Mouse (Mus musculus) thymus, postnatal 4 days (tissue): ENCODE results near the gene Msmp.
"Not testable (repeated sequence)": the region's sequence is repeated elsewhere in the genome, so short reads cannot be mapped to it uniquely, and the experiment has no call there.

ENCODE experiments used
- DNase-seq: peaks from one replicate; pipeline ENCODE4 v3.0.0; 2021

Msmp gene

GRCm38 (mm10) chr4:43560976-43561375 lies 23.3 kb downstream of the Msmp start:
- DNase-seq: peak; percentile 24

GRCm38 (mm10) chr4:43560243-43560611 lies 24.1 kb downstream of the Msmp start:
- peak; percentile 33 for DNase-seq

DNA sequence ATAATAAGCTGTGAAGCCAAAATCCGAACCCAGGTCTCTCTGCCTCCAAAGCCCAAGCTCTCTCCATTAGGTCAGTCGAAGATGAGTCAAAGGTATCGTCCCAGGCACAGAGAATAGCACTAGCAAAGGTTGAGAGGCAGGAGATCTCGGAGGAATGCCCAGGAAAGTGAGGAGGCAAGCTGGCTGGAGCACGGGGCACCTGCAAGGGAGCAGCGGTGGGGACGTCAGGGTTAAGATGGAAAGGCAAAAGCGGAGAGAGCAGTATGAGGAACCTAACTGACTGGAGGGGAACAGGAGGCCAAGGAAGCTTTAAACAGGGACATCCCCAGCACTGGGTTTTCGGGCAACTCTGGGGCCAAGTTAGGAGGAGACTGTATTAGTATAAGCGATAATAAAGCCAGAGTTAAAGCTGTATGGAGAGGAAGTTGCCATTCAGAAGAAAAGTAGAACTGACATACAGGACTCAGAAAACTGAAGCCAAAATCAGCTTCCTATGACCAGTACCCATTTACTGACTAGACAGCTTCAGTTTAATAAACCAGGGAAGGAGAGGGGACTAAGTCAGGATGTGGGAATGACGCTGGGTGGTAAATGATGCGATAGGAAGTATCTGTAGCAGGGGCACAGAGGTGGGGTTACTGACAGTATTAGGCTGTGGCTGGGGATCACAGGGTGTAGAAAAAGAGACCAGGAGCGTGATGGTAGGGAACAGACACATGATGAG lies 24.6 kb downstream of the Msmp start:
- DNase-seq: no peak

DNA sequence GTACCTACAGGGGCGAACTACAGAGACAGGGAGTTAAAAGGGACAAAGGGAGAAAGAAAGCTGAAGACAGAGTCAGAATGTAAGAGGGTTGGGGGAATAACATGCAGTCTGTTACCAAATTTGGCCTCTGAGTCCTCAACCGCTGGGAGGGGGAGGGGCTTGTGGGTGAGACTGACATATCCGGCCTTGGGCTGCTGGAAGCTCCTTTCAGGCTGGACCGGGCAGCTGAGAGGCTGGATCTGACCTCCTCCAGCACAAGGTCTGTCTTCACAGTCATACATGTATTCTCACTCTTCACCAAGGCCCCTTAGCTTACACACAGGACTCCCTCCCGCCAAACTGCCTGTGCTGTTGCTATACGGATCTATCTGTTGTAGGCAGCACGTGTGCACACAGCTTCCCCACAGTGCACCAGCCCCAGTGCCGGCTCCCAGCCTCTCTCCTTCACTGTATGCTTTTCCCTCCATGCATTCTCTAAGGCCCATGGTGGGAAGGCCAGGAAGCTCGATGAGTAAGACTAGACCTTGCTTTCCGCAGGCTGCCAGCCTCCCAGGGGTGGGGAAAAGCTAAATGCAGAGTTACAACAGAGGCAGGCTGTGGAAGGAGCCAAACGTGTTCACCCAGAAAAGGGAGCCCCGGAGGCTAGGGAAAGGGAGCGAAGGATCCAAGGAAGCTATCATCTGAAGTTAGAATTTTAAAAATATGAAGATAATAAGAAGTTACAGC lies 25.5 kb downstream of the Msmp start:
- DNase-seq: peak; percentile 79

DNA sequence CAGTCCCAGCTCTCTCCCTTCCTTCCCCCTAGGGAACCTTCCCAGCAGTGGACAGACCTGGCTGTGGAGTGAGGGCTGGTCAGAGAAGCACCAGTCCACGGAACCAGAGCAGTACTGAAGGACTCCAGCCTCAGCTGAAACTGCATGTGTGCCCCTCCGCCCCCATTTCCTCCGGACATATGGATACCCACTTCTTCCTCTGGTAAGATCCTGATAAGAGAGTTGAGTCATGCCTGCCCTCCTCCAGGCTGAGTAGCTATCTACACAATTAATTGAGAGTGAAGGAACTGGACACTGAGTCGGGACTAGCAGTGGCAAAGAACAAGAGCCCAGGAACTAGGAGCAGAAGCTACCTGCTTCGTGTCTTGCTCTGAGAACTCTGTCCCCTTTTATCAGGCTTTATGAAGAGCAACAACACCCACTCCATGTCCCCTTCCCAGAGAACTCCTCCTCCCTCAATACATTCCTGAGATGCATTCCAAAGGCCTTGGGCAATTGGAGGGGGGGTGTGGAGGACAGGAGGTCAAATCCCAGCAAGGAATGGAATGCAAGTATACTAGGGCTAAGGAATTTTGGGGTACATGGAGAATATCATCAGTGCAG lies 26.2 kb downstream of the Msmp start:
- DNase-seq: no peak

DNA sequence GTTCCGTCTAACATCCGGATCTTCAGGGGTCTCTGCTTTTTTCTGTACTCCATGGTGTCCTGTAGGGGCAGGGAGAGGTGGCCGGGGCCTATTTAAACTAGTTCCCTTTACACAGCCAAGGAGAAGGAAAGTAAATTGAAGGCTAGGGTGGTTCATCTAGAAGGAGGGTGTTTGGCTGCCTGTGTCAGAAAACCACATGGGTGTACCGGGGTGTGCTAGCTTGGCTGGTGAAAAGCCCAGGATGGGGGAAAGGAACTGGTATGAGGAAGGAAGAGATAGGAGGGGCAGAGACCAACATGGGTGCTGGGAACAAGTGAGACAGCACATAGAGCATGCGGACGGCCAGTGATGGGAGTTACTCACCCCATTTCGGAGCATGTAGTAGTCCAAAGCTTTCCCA lies 28.4 kb downstream of the Msmp start:
- DNase-seq: no peak

DNA sequence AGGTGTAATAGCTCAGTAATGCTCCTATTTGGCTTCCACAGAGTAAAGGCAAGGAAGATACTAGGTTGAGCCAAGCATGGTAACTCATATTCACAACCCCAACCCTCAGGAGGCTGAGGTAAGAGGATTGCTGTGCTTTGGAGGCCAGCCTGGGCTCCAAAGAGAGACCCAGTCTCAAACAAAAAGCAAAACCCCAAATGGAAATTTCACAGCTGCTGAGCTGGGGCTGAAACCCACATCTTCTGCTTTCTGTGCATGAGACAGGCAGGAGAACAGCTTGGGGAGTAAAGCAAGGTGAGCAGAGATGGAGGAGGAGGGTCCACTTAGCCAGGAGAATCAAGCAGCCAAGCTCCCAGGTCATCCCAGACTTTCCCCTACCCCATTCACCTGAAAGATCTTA lies 30.4 kb downstream of the Msmp start:
- DNase-seq: no peak

DNA sequence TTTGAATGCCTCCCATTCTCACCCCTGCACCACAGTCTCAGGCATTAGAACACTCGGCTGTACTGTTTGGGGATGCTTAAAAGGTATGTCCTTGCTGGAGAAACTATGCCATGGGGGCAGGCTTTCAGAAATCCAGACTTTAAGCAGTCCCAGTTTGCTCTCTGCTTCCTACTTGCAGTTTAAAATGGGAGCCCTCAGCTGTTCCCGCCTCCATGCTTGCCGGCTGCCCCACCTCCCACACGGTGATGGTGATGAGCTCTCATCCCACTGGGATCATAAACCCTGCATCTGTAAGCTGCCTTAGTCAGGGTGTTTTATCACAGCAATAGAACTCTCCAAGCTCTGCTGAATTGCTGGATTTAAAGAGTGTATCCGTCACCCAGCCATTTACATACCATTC lies 31.9 kb downstream of the Msmp start:
- no peak for DNase-seq

DNA sequence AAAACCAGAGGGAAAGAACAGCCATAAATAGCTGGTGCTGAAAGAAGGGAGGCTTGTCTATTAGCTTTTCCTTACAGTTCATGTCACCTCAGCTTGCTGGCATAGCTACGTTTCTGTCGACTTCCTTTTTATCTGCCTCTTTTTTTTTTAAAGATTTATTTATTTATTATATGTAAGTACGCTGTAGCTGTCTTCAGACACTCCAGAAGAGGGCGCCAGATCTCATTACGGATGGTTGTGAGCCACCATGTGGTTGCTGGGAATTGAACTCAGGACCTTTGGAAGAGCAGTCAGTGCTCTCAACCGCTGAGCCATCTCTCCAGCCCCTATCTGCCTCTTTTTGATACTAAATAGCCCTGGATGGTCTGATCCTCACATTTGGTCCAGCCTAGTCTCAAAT lies 32.4 kb downstream of the Msmp start:
- not testable (repeated sequence) for DNase-seq

GRCm38 (mm10) chr4:43549055-43549454 lies 35.2 kb downstream of the Msmp start:
- no peak for DNase-seq

DNA sequence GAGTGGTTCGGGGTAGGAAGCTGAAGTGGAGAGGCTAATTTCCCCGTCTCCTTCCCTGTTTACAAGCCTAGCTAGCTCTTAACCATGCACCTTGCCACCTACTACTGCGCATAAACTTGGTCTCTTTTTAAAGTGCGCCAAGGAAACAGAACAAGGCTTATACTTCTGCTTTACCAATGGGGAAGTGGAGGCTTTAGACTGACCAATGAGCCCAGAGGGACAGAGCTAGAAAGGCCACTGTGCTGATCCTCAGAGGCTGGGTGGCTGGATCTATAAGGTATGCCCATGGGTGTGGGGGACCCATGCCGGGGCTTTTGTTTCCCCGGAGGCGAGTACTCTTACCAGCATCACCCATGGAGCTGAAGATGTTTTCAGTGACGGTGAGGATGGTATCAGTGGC lies 37.1 kb downstream of the Msmp start:
- DNase-seq: no peak

DNA sequence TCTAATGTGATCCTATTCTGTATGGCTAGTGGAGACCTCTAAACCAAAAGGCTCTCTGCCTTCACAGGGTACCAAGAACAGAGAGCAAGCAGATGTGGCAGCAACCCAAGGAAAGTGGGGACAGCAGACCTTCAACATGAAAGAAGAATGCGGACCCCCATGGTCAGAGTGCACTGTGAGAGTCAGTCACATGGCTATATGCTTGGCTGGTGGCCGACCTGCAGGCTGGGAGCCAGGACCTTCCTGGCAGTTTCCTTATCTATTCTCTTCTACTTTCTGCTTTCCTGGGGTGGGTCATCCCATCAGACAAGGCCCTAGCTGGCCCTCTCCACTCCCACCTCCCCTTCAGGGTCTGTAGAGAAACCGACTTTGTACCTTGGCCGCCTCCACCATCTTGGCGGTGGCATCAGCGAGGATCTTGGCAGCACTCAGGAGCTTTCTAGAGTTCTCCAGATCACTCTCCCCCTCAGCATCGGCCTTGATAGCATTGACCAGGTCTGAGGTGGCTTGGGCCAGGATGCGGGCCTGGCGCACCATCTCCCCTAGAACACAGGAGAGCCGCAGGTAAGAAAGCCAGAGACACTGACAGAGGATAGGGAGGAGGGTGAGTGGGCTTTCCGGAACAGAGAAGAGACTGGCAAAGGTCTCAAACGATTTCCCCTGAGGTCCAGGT lies 37.8 kb downstream of the Msmp start:
- no peak for DNase-seq

DNA sequence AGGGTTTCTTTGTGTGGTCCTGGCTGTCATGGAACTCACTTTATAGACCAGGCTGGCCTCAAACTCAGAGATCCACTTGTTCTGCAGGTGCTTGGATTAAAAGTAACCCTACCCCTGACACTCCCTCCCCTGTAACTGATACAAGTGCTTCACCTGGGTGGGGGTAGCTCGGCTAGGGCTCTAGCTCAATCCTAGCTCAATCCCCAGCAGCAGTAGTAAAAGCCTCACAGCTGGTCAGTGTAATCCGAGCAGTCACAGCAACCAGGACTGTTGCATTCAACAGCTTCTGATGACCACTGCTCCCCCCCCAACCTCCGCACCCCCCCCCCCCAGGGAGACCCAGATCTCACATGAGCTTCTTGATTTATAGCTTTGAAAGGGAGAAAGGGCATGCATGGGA lies 42.2 kb downstream of the Msmp start:
- DNase-seq: no peak

GRCm38 (mm10) chr4:43536031-43536430 lies 48.3 kb downstream of the Msmp start:
- no peak for DNase-seq

DNA sequence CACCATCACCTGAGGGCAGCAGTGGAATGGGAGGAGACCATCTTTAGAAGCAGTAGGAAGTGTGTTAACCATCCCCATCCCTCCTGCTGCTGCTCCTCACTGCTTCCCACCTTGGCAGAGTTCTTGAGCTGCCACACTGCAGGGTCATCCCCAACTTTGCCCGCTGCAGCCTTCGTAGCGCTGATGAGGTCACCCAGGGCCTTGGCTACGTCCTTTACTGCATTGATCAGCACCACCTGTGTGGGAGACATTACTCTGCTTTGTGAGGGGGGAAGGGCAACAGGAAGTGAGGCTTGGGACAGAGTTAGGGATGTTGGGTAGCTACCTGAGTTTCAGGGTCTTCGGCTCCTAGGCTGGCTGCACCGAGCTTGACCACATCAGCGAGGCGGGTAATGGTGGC lies 48.7 kb downstream of the Msmp start:
- DNase-seq: no peak

DNA sequence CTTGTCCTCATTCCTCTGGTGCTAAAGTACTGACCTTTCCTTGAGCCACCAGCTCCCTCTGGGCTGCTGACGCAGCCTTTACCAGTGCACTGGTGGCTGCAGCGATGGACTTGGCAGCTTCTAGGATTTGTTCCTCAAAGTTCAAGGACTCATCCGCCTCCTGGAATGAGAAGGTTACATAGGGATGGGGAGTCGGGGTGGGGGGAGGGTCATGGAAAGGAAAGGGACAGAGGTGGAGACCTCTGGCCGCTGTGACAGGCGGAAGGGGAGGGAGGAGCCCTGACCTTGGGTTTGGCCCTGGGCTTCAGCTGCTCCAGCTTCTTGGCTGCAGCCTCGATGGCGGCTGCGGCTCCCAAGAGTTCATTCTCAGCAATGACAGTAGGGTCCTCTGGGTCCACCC lies 51.0 kb downstream of the Msmp start:
- no peak for DNase-seq
